Mouse (Mus musculus): ENCODE measurements around the gene Gbx2. TPM values are rescaled to one million over a fixed set of nuclear protein-coding genes. Genes with fewer than 3 reads are reported as not detected.

Gene Gbx2
- polyA plus RNA-seq, 1 experiment from 2014 or later, result 30.5 TPM

DNA sequence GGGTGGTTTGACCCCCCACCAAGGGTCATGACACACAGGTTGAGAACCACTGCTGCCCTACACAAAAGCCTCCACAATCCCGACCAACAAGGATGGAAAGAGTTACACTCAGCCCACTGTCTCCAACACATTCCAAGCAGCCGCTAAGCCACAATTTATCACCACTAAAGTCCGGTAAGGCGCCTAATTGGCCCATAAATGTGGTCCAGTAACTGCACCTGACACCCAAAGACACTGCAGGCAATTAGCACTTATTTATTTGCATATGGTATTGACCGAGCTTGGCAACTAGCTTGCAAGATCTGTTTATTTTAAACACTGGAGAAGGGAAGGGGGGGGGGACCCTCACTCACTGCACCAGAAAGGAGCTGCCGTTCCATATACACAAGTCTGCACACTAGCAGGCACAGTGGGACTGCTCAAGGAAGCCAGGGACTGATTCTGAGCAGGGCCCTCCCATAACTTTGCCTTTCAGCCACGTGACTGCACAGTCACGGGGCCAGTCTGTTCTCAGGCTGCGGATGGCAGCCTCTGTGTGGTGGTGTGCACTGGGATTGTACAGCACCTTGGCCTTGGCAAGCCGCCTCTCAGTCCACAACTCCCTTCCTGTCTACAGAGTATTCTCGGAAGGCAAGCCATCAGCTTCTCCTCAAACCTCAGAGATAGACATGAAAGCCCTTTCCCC is 31.1 kb downstream of the Gbx2 start:
- ATAC-seq (ENCODE audit: low FRiP score), result no peak

DNA sequence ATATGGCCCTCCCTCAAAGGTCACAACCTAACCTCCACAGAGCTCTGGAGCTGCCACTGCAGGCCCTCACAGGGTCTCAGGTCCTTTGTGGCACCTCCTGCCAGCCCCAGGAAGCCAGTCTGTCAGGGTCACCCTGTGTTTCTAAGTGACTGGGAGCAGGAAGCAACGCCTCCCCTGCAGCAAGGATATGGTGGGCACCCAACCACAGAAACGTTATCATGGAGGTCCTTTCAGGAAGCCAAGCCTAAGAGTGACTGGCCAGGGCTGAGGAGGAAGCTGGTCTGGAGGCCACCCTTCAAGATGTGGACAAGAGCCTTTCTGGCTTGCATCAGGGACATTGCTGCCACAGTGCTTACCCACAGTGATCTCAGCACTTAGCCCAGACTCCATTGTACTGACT is 31.9 kb downstream of the Gbx2 start:
- Histone ChIP-seq H3K27ac (replicated peaks) (no peak overlapping the region), H3K4me3 (replicated peaks) (no peak overlapping the region), H3K9ac (replicated peaks) (no peak overlapping the region), H3K9me3 (replicated peaks) (no peaks in the 10 kb centered on the region), H3K4me2 (no peak overlapping the region), H3K36me3 (0 out of 2 replicates have a peak, but pooled peaks cover 13% of the 10 kb centered on the region), H3K27me3 (replicated peaks) (no peaks in the 10 kb centered on the region), H3K4me1 (peaks cover 5% of the 10 kb centered on the region; the same call in 1 of the 2 replicates)
- ATAC-seq (ENCODE audit: low FRiP score), result no peak
- WGBS, result 77% methylated on average over 2 of the region's 2 CpGs

More for the DNA sequence above, 31.1 kb downstream of the Gbx2 start:
- peaks cover 5% of the 10 kb centered on the region; the same call in 1 of the 2 replicates for H3K4me1 ChIP-seq
- WGBS, result 28% methylated on average over 11 of the region's 11 CpGs
- H3K27ac ChIP-seq (replicated peaks), result no peak overlapping the region
- H3K4me2 ChIP-seq, result no peak overlapping the region
- H3K36me3 ChIP-seq, result 0 out of 2 replicates have a peak, but pooled peaks cover 13% of the 10 kb centered on the region
- no peaks in the 10 kb centered on the region for H3K27me3 ChIP-seq (replicated peaks)
- no peak overlapping the region for H3K4me3 ChIP-seq (replicated peaks)
- no peaks in the 10 kb centered on the region for H3K9me3 ChIP-seq (replicated peaks)
- no peak overlapping the region for H3K9ac ChIP-seq (replicated peaks)

DNA sequence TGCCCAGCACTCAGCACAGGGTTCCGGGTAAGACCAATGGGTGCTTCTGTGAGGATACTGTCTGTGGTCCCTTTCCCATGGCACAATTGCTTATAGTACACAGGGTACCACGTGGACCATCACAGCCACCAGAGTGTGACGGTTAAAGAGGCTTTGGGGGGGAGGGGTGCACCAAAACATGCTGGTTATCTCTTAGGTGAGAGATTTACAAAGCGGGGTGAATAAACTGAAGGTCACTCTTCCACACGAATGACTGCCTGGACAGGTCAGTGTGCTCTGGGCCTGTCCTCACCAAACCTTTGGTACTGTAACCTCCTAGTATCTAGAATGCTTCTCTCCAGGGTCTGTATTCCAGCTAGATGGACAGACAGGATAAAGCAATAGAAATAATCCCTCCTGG is 35.2 kb downstream of the Gbx2 start:
- Histone ChIP-seq H3K4me2 (no peak overlapping the region), H3K4me3 (replicated peaks) (no peak overlapping the region), H3K27me3 (replicated peaks) (no peaks in the 10 kb centered on the region), H3K4me1 (peaks cover 23% of the 10 kb centered on the region), H3K27ac (replicated peaks) (no peak overlapping the region), H3K9ac (replicated peaks) (no peak overlapping the region), H3K9me3 (replicated peaks) (no peaks in the 10 kb centered on the region), H3K36me3 (0 out of 2 replicates have a peak, but pooled peaks cover 13% of the 10 kb centered on the region)
- ATAC-seq (ENCODE audit: low FRiP score), result no peak
- 79% methylated on average over 5 of the region's 5 CpGs for WGBS

DNA sequence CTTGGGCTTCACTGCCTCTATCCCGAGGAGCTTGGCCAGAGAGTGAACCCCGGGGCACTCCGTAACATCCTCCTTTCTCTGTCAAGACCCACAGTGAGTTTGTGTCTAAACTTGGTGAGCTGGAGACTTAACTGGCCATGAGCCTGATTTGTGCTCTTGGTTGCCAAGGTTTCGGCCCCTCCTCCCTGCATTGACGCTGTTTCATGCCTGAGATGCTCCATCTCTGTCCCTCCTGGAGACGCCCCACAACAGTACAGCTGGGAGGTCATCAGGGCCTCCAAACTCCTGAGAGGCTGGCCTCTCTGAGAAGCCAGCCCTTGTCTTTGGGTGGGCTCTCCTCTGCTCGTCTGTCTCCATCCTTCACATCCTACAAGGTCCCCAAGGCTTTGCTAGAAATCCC is 38.7 kb downstream of the Gbx2 start:
- Histone ChIP-seq H3K4me1 (peaks cover 29% of the 10 kb centered on the region), H3K36me3 (peaks cover 42% of the 10 kb centered on the region), H3K9me3 (replicated peaks) (no peaks in the 10 kb centered on the region), H3K4me3 (replicated peaks) (no peak overlapping the region), H3K27ac (replicated peaks) (no peak overlapping the region), H3K9ac (replicated peaks) (no peak overlapping the region), H3K4me2 (no peak overlapping the region), H3K27me3 (replicated peaks) (no peaks in the 10 kb centered on the region)
- ATAC-seq (ENCODE audit: low FRiP score), result peak; percentile 25; the same call in 1 of the 2 replicates
- WGBS, result 16% methylated on average over 7 of the region's 7 CpGs

DNA sequence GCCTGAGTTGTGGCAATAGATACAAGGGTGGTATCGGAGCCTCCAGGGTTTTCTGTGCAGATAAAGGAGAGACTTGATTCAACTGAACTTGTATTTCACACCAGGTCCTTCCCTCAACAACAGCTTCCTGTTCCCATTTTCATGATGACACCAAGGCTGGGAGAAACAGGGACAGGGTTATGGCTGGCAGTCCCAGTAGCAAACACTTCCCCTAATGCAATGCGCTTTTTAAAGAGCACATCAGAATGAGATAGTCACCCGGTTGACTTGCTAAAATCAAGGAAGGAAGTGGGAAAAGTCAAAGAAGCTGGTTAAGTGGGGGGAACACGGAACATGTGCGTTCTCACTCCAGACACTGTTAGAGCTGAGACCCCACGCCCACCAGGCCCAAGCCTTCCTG is 39.6 kb downstream of the Gbx2 start:
- Histone ChIP-seq H3K4me2 (no peak overlapping the region), H3K36me3 (peaks cover 38% of the 10 kb centered on the region), H3K4me3 (replicated peaks) (no peak overlapping the region), H3K9me3 (replicated peaks) (no peaks in the 10 kb centered on the region), H3K9ac (replicated peaks) (no peak overlapping the region), H3K4me1 (peaks cover 29% of the 10 kb centered on the region), H3K27ac (replicated peaks) (no peak overlapping the region), H3K27me3 (replicated peaks) (no peaks in the 10 kb centered on the region)
- 84% methylated on average over 6 of the region's 6 CpGs for WGBS
- no peak for ATAC-seq (ENCODE audit: low FRiP score)

DNA sequence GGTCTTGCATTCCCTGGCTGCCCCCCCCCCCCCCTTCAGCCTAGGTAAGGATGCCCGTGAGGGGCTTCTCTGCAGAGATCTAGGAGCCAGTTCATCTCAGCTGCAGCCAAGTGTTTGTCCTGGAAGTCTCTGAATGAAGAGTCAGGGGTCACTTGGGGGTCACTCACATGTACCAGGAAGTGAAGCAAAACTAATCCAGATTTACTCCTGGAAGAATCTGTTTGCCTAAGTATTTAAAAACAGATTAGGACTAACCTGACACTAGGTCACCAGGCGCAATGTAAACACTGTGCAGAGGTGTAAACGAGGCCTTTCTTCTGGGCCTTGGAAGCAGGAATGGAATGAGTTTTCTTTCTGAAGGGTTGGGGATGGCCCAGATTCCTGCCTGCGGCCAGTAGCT is 45.3 kb downstream of the Gbx2 start:
- H3K9me3 ChIP-seq (replicated peaks), result no peaks in the 10 kb centered on the region
- H3K27me3 ChIP-seq (replicated peaks), result no peaks in the 10 kb centered on the region
- WGBS, result 40% methylated on average over 4 of the region's 4 CpGs
- no peak overlapping the region for H3K4me3 ChIP-seq (replicated peaks)
- H3K36me3 ChIP-seq, result peaks cover 32% of the 10 kb centered on the region
- H3K4me1 ChIP-seq, result peaks cover 29% of the 10 kb centered on the region
- ATAC-seq (ENCODE audit: low FRiP score), result no peak
- no peak overlapping the region for H3K27ac ChIP-seq (replicated peaks)
- no peak overlapping the region for H3K4me2 ChIP-seq
- H3K9ac ChIP-seq (replicated peaks), result no peak overlapping the region

DNA sequence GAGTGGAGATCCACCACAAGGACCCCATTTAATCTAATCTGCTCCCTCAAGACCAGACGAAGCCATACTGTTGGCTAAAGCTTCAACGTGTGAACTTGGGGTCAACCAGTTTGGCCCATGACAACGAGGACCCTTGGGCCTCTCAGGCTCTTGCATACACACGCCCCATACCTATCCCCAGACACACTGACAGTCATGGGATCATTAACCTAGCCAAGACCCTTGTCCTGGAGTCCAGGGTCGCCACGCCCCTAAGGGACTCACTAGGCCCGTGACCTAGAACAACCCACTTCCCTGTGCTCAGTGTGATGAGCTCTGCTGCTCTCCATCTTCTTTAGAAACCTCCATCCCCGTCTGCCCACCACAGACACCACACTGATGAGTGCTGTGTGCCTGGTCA is 46.6 kb downstream of the Gbx2 start:
- ATAC-seq (ENCODE audit: low FRiP score), result no peak
- H3K9ac ChIP-seq (replicated peaks), result no peak overlapping the region
- H3K4me3 ChIP-seq (replicated peaks), result no peak overlapping the region
- H3K27me3 ChIP-seq (replicated peaks), result no peaks in the 10 kb centered on the region
- no peak overlapping the region for H3K4me2 ChIP-seq
- peaks cover 23% of the 10 kb centered on the region; the same call in 1 of the 2 replicates for H3K36me3 ChIP-seq
- H3K4me1 ChIP-seq, result peaks cover 39% of the 10 kb centered on the region
- no peaks in the 10 kb centered on the region for H3K9me3 ChIP-seq (replicated peaks)
- H3K27ac ChIP-seq (replicated peaks), result no peak overlapping the region
- 94% methylated on average over 8 of the region's 8 CpGs for WGBS

DNA sequence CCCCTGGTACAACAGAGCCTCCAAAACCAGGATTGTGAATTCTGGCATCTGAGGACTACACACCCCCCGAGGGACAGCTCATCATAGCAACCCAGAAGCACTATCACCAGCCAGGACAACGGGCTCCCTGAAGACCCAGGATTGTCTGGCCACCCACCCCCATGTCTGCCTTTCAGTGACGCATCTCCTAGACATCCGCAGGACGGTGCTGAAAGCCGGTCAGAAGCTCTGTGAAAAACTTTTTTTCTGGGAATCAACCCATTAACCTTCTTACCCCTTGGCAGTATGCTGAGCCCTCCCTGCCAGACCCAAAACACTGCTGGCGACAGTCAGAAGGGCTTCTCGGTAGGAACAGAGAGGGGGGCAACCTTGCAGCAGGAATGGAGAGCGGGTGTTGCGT is 50.1 kb downstream of the Gbx2 start:
- peak; percentile 33; the same call in 1 of the 2 replicates for ATAC-seq (ENCODE audit: low FRiP score)
- Histone ChIP-seq H3K36me3 (peaks cover 3% of the 10 kb centered on the region; the same call in 1 of the 2 replicates), H3K4me2 (no peak overlapping the region), H3K27me3 (replicated peaks) (no peaks in the 10 kb centered on the region), H3K27ac (replicated peaks) (0 out of 2 replicates have a peak overlapping the region, but pooled peaks have one; percentile 45), H3K4me3 (replicated peaks) (no peak overlapping the region), H3K4me1 (peaks cover 57% of the 10 kb centered on the region), H3K9me3 (replicated peaks) (no peaks in the 10 kb centered on the region), H3K9ac (replicated peaks) (no peak overlapping the region)
- WGBS, result 55% methylated on average over 10 of the region's 10 CpGs

DNA sequence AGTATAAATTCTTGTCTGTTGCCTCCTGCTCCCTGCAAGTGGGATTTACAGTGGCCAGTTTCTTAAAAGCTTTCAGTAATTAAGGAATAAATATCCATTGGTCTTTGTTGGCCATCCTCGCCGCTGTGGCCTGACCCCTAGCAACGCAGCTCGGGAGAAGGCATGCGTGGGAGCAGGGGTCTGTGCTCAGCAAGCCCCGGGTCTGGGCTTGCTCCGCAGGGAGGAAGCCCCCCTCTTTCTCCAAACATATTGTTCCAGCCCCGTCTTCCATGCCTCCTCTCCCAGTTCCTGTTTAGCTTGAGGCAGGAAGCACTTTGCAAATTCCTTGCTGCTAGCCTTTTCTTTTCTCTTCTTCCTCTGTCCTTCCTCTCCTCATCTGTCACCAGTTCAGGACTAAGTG is 50.8 kb downstream of the Gbx2 start:
- Histone ChIP-seq H3K9ac (replicated peaks) (no peak overlapping the region), H3K4me3 (replicated peaks) (no peak overlapping the region), H3K27ac (replicated peaks) (peak overlapping the region; percentile 45; the same call in 1 of the 2 replicates), H3K4me1 (peaks cover 60% of the 10 kb centered on the region), H3K36me3 (peaks cover 3% of the 10 kb centered on the region; the same call in 1 of the 2 replicates), H3K9me3 (replicated peaks) (no peaks in the 10 kb centered on the region), H3K4me2 (no peak overlapping the region), H3K27me3 (replicated peaks) (no peaks in the 10 kb centered on the region; the same call in 1 of the 2 replicates)
- WGBS, result 6% methylated on average over 8 of the region's 8 CpGs
- ATAC-seq (ENCODE audit: low FRiP score), result no peak

DNA sequence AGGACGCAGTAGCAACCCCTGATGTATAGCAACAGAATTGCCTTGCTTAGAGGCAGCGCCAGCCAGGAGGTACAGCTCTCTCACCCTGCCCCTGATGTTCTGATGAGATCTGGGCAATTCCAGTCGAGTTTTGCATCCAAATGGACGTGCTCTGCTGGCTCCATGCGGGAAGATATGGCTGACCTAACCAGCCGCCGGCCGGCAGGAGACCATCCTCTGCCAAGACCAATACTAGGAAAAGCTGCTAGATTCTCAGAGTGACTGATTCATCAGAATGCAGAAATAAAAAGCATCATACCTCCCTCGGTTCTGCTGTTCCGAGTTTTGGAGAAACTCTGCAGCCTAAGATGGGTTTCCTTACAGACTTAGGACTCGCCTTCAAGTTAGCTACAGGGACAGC is 52.5 kb downstream of the Gbx2 start:
- Histone ChIP-seq H3K4me3 (replicated peaks) (no peak overlapping the region), H3K27me3 (replicated peaks) (no peaks in the 10 kb centered on the region; the same call in 1 of the 2 replicates), H3K4me2 (no peak overlapping the region), H3K9ac (replicated peaks) (no peak overlapping the region), H3K27ac (replicated peaks) (no peak overlapping the region), H3K4me1 (peaks cover 48% of the 10 kb centered on the region), H3K36me3 (peaks cover 3% of the 10 kb centered on the region; the same call in 1 of the 2 replicates), H3K9me3 (replicated peaks) (no peaks in the 10 kb centered on the region)
- ATAC-seq (ENCODE audit: low FRiP score), result no peak
- WGBS, result 68% methylated on average over 11 of the region's 11 CpGs

All from neural tube, embryonic 15.5 days (tissue).